Mouse (Mus musculus): ENCODE results near the gene Mrpl35.

GRCm38 (mm10) chr6:71831581-71831960, 4.8 kb upstream of the Mrpl35 start:
- no peak for TF ChIP-seq CTCF (IDR thresholded peaks at IDR 0.05; ENCODE audit: extremely low read depth, insufficient read depth, insufficient read length, insufficient replicate concordance)
- TF ChIP-seq POLR2A (IDR thresholded peaks at IDR 0.05; ENCODE audit: low read depth, low read length), result no peak
